Comparison of ENCODE assay signal across 13 mouse cellular contexts in genomic region chr12:75823475-75823874, GRCm38 (mm10).
"Had no signal": no experiment of that assay in that cellular context is flagged by ENCODE, and none has a peak within 500 bp of the region (broad histone marks: within the 10 kb centered on the region; RNA-seq: fewer than 3 reads in every experiment).

No protein-coding gene starts in this region.

- DNase-seq: kidney, postnatal 10 days; kidney, postnatal 4 days; liver, embryonic 13.5 days; lung, adult 2 months; lung, postnatal 14 days; lung, postnatal 4 days; midbrain, embryonic 14.5 days; right cerebral cortex, postnatal 14 days; right cerebral cortex, postnatal 4 days; thymus, postnatal 25 days had no signal

- H3K9ac ChIP-seq: liver, embryonic 13.5 days; stomach, embryonic 15.5 days had no signal

- H3K27ac ChIP-seq: left cerebral cortex, adult 2 months; liver, embryonic 13.5 days; stomach, embryonic 15.5 days had no signal

- H3K36me3 ChIP-seq: liver, embryonic 13.5 days; stomach, embryonic 15.5 days had no signal

- H3K9me3 ChIP-seq: liver, embryonic 13.5 days; stomach, embryonic 15.5 days had no signal

- H3K4me3 ChIP-seq: left cerebral cortex, adult 2 months; liver, embryonic 13.5 days; stomach, embryonic 15.5 days had no signal

- H3K4me2 ChIP-seq: liver, embryonic 13.5 days; midbrain, embryonic 11.5 days; stomach, embryonic 15.5 days had no signal

- H3K27me3 ChIP-seq: stomach, embryonic 15.5 days had no signal
